Mouse (Mus musculus) C2C12 (cell line): ENCODE results near the gene Grik3.

ENCODE experiments used
- CEBPB ChIP-seq: IDR thresholded peaks from one replicate; pipeline ENCODE4 v1.6.1; 2011; ENCODE audit warnings: low read depth, mild to moderate bottlenecking, control low read depth, moderate library complexity
- CTCF ChIP-seq: IDR thresholded peaks from one replicate; pipeline ENCODE4 v1.5.1; 2011; ENCODE audit not compliant: control insufficient read depth, insufficient read depth, insufficient read length
- MYOG ChIP-seq: IDR thresholded peaks from one replicate; pipeline ENCODE4 v1.6.1; 2011; ENCODE audit not compliant: control insufficient read depth, insufficient read length; ENCODE audit errors: extremely low read depth
- USF1 ChIP-seq: IDR thresholded peaks from one replicate; pipeline ENCODE4 v1.6.1; 2011; ENCODE audit warnings: low read depth, mild to moderate bottlenecking, control low read depth, moderate library complexity

- no peak for TF ChIP-seq CEBPB
- no peak for TF ChIP-seq CTCF
- no peak for TF ChIP-seq MYOG
- TF ChIP-seq USF1 = no peak
These were observed 208.6 kb downstream of the Grik3 start for GRCm38 (mm10) chr4:125699056-125699455.
